Mouse (Mus musculus) frontal cortex, postnatal 14 days (tissue): ENCODE measurements at regions not wholly inside any gene's neighbourhood (a gene's known extent, or its start where the extent isn't known, plus 50 kb on each side); places are given as distances from the start of the nearest gene placed in this dataset.
A peak's percentile ranks its signal among the peaks of the same experiment; 100 is the strongest.

Experiments
- DNase-seq, 2 experiments: peaks; one replicate each; pipeline ENCODE4 v3.0.0; 2022; ENCODE audit warnings: low spot score in 2 of 2

DNA sequence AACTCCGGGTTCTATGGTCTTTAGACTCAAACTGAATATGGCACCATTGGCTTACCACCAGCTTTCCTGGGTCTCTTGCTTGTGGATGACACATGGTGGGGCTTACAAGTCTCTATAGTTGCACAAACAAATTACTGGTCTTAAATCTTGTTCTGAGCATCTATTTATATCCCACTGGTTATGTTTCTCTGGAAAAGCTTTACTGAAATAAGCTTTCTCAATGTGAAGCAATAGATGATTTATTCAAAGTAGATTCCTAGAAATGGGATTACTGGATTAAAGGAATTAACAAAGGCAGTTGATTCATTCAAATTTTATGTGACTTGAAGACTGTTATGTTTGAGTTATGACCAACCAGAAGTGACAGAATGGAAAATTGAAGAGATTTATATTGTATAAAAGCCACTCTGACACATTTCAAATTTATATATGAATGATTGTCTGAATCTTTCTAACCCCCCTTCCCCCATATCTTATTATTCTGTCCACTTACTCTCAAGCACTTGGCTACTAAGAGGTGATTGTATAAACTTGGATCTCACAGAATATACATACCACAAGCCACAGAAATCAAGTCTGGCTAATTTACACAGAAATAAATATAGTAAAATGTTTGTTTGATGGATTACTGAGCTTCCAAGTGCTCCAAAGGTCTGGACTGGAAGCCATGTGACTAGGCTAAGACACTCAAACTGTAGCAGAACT lies 113.4 kb upstream of the C1qtnf3 start:
- no peak for DNase-seq

DNA sequence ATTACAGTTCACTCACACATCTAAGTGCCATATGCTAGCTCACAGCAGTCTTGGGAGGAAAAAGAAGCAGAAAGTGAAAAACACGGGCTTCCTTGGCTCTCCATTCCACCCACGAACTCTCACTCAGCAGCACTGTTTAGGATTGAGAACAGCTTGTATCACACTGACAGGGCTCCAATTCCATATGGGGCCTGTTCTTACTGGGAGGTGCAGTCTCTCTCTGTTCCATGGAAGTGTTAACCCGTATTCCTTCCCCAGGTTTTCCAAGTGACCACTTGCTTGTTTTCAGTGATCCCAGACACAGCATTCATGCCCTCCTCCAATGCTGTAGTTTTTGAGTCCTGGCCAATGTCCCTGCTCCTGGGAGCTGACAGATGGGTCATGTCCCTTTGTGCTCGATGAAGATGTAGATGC lies 111.5 kb upstream of the C1qtnf3 start:
- DNase-seq, result peak; percentile 52 to 69

DNA sequence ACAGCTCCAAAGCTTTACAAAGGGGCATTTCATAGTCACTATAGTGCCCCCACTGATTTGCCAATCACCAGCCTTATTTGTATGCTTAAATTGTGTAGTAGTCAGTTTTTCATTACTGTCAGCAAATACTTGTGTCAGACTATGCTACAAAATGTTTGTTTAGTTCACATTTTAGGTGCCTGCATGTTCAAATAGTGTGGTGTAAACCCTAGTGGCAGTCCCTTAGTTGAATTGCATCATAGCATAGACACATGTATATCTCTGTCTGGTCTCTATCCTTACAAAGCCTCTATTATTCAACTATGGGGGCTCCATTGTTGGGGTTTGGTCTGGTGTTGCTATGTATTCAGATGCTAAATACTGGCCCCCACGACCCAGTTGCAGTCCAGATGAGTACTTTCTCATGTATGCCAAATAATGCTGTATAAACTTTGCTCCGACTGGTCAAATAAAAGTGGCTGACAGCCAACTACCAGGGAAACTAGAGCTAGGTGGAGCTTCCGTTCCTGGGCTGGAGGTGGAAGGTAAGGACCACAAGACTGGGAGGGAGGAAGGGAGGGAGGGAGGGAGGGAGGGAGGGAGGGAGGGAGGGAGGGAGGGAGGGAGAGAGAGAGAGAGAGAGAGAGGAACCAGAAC lies 109.0 kb upstream of the C1qtnf3 start:
- DNase-seq, result no peak

DNA sequence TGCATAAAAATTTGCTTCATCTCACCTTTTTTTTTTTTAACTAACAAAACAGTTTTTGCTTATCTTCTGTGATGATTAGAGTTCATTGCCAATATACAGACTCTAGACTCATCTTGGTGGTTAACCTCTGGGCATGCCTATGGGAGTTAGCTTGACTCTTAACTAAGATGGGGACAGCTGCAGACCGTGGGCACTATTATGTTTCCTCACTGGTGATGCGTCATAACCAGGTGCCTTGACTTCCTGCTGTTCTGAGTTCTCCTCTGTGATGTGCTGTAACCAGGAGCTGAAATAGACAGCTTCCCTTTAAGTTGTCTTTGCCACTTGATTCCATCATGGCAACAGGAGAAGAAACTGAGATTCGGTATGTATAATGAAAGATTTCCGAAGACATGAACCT lies 105.4 kb upstream of the C1qtnf3 start:
- DNase-seq, result no peak

DNA sequence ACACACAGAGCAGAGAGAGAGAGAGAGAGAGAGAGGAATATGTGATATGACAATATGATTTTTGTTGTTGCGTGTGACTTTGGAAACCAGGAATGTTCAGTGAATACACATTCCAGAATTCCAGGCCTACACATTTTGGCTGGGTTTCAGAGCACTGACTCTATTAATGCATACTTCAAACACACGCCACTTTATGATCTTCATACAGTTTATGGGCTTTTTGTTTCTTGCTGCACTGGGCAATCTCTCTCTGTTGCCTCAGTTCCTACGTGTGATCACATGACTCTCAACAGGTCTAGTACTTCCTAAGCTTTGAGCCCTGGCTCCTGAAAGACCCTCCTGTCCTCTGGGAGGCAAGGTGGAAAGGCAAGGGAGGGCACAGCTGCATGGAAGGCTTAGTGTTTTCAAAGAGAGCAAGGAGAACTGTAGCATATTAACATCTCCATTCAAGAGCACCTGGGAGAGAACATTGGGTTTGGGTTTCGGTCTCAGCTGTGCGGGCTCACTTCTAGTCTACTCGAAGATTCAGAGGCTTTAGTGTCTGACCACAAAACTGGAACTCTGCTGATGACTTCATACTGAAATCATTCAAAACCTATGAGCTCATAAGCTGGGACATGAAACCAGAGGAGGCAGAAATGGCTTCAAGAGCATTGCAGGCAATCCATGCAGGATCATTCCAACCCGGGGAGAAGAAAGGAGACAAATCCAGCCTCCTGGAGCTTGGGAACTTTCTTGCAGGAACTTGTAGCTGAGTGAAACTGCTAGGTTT lies 87.9 kb upstream of the C1qtnf3 start:
- no peak for DNase-seq

DNA sequence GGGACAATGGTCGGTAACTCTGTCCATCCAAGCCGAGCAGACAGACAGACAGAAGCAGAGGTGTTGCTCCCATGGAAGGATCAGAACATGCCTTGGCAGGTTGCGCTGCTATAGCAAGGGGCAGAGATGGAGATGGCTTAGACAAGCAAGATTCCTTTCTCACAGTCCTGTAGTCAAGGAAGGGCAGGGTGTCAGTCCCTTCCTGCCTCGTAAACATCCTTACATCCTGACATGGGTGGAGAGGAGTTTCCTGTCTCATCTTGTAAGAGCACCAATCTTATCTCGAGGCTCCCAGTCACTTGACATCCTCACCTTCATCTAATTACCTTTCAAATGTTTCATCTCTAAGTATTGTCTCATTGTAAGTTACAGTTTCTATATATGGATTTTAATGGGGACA lies 87.0 kb upstream of the C1qtnf3 start:
- no peak for DNase-seq

DNA sequence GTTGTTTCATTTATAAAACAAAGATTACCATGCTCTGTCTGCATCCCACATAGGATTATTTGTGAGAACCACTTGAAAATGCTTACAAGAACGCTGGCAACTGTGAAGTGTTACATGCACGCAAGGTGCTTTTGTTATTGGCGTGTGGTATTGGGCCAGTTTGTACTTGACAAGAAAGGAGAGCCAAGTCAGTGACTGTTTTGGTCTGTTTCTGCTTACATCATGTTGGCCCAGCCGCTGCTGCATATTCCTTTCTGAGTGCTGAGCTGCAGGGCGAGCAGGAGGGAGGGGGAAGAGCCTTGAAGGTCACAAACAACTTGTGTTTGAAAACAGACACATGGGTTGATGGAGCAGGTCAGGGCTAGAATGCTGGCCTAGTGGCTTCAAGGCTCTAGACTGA lies 85.3 kb upstream of the C1qtnf3 start:
- no peak for DNase-seq

DNA sequence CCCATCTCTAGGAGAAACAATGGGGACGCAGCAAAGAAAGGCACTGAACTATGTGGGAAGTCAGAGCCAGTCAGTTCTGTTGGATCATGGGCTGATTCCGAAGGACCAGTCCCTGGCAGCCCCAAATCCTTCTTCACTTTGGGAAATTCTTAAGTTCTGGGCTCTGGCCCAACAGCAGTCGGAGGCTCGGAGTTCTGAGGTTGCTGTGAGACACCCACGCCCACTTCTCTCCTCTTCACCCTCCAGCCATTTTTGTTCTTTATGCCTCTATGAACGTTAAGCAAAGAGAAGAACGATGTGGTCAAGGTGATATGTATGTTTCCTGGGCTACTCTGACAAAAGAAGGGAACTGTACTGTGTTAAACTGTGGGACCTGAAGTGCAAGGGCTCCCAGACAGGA lies 84.0 kb upstream of the C1qtnf3 start:
- no peak for DNase-seq

DNA sequence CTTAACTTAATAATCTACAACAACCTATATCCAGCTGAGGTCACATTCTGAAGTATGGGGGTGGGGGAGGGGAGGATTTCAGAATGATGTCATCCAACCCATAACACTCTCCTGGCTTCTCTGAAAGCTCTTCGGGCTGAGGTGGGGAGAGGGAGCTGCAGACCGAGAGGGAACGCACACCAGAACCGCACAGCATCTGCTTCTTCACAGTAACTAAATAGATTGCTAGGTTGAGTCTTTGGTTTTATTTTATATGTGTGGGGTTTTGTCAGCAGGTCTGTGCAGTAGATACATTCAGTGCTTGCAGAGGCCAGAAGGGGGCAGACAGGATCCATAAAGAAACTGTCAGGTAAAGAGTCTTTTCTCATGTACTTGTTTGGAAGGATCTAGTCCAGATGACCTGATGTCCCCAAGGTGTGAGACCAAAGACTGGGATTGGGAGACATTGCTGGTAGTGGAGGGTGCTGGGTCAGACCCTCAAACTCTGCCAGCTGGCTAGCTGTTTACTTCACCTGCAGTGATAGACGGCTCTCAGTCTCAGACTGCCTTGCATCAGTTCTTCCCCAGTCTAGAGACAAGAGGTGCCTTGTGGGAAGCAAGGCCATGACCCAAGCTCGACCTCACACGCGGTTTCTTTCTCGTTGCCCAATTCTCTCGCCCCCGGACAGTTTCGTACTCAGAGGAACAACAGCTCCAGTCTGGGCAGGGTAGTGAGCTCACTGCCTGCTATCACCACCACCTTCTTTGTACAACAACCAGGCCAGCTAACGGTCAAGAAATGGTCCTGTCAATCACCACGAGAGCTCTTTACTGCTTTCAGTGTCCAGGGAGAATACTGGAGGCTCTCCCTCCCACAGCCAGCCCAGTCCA lies 83.2 kb upstream of the C1qtnf3 start:
- no peak for DNase-seq

DNA sequence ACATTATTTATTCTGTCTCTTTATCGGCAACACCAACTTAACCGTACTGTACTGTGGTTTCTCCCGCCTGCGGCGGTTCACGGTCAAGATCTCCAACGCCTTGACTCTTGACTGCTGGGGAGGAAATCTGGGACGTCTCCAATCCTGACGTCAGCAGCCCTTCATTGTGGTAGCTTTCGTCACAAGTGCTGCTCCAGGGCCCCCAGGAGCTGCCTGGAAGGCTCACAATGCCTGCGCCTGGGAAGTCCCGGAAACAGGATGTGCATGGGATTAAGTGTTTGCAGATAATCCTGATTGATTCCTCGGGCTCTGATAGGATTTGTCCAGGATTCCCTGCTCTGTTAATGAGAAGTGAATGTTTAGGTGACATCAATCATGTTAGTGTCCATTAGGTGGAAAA lies 82.3 kb upstream of the C1qtnf3 start:
- no peak for DNase-seq

DNA sequence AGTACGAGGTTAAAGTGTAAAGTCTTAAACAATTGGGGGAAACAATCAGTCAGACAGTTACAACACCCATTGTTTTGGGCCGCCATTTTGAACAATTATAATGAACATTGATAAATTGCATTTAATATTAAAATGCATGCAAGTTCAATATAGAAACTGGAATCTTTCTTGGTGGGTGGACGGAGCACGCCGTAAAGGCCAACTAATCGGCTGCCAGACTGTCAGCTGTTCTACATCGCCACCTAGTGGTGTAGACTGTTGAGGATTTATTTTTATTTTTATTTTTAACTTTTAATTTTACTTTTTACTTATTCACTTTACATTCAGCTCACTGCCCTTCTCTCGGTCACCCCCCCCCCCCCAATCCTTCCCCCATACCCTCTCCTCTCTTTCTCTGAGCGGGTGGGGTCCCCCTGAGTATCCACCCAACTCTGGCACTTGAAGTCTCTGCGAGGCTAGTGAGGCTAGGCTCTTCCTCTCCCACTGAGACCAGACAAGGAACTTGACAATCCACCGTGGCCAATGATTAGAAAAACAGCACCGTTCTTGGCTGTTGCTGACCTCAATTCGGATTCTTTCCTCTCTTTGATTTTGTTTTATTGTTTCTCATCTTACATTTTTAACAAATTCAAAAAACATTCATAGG lies 79.7 kb upstream of the C1qtnf3 start:
- no peak for DNase-seq

DNA sequence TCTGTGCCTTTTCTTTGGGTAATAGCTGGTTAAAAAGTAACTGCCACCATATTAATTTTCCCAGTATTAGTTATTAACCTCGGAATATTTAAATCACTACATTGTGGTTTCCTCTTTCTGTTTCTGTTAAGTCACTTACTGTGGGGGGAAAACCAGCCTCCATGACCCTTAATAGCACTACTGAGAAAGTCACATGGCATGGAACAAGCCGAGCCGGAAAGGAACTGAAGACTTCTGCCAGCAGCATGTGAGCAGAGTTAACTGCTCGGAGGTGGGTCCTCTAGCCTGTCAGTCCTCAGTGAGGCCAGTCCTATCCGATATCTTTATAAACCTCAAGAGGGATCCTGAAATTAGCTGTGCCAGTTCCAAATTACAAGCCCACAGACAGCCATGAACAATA lies 75.8 kb upstream of the C1qtnf3 start:
- no peak for DNase-seq

DNA sequence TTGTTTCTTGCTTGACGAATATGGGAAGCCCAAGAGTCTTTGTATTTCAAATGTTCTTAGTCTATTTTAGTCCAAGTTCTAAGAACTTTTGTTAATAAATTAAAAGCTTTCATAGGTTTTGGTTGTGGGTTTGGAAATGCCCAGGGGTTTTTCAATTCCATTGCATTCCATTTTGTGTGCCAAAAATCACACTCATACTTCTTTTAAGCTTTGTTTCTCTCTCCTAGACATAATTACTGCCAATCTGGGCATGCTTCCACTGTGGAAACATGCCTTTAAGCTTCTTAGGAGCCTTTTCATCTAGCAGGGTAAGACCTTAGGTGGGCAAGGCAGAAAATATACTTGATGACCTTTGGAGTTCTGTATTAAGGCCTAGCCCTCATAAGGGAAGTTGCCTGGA lies 70.4 kb upstream of the C1qtnf3 start:
- no peak for DNase-seq

DNA sequence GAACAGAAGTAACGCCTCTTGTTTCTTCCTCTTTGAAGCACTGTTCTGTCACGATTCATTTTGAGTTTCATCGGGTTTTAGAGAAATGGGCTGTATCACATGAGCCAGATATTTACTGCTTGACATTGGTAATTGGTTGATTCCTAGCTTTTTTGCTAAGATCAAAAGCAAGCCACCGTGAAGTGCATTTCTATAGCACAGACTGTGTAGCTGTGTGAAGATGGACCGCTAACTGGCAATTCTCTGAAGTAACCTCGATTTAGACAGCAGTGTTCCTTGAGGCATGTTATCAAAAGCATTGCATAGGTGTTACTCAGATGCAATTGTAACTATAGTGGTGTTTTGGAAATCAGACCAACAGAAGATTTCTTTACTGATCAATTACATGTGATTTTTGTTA lies 64.1 kb upstream of the C1qtnf3 start:
- DNase-seq, result no peak

DNA sequence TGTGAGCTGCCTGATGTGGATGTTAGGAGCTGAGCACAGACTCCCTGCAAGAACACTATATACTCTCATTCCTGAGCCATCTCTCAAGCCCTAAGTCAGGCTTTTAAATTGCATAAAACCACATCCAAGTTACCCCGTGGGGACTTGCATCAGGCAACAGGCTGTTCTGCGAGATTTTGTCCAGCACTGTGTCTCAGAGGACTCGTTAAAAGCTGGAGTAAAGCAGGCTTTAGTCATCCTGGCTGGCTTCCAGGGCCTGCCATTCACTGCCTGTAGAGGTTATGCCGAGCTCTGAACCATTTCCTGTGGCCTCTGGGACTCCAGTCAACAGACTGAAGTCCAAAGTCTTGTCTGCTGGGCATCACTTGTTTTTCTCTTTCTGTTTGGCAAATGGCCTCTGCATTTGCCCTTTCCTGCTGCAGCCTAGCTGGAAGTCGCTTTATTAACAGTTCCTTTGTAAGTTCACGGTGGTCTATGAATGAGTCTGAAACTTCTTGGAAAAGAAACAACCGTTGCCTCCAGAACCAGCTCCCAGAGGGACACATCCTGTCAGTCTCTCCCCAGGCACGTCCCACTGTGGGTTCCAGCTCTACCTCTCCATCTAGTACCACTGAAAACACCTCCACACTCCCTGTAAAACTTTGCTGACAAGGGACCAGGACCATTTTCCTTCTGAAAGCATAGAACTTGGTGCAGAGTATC lies 61.8 kb upstream of the C1qtnf3 start:
- DNase-seq, result no peak

DNA sequence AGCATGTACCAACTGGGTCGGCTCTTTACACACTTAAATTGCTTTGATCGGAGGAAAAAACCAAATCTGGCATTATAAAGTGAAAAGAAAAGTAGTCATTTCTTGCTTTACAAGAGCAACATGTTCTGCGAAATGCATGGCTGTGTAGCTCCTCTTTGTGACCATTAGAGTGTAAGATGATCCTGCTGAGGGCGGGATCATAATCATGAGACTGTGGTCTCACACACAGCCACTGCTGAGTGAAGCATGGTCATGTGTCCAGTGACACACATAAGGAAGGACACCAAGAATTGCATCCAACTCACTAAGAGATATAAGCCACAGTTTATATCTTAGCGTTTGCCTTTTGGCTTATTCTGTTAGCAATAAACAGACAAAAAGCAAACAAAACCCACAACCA lies 53.8 kb upstream of the C1qtnf3 start:
- DNase-seq, result no peak

DNA sequence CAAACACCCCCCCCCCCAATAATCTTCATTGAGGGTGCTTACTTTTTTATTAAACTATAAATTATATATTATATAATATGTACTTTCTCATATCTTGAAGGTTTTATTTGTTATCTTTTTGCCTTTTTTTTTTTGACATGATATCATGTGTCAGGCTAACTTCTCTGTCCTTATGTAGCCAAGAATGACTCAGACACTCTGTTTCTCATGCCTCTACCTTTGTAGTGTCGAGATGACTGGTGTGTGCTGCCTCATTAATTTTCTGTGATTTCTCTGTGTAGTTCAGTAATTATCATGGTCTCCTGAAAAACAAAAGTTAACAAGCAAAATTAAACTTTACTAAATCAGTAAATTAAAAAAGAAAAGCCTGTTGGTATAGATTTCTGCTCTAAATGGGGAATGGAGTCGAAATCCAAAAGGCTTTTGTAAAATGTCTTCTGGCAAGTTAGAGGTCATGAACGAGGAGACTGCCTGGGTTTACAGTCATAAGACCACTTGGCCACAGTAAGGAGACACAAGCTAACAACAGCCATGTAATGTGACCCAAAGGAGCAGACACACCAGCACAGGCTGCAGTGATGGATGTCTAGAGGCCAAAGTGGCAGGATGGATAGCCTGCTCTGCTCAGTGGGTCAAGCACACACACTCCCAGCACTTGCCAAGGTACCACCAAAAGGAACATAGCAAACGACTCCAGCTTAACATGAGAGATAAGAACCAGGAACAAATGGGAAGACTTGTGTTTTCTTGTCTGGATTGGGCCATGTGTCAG lies 53.2 kb upstream of the C1qtnf3 start:
- DNase-seq, result no peak

DNA sequence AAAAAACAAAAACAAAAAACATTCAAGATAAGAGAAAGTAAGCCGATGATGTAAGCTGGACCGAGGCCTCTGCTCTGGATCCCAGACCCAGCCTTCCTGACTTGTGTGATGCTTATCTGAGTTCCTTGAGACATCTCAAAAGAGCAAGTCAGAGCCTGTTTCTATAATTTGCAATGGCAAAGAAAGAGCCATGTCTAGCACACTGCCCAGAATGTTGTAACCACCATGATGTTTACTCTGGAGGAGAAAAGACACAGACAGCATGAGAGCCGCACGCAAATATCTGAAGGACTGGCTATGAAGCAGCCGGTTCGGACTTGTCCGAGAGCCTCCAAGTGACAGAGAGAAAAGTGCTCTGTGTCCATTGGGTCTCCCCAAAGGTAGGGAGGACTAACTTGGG lies 52.2 kb upstream of the C1qtnf3 start:
- DNase-seq, result no peak

DNA sequence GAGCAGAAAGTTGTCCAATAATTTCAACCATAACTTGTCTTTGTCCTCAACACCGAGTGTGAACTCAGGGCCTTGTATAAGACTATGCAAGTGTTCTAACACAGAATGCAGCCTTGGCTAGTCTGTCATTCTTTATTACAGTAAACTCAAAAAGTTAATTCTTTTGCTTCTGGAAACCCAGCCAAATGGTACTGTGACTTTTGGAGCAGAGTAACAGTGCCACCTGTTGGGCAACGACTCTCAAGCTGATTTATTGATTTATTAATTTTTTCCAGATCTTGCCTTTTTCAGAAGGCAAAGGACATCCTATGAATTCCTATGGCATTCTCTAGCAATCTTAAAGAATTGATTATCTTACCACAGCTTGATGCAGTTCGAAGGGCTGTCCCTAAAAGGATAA lies 51.1 kb upstream of the C1qtnf3 start:
- DNase-seq, result no peak

DNA sequence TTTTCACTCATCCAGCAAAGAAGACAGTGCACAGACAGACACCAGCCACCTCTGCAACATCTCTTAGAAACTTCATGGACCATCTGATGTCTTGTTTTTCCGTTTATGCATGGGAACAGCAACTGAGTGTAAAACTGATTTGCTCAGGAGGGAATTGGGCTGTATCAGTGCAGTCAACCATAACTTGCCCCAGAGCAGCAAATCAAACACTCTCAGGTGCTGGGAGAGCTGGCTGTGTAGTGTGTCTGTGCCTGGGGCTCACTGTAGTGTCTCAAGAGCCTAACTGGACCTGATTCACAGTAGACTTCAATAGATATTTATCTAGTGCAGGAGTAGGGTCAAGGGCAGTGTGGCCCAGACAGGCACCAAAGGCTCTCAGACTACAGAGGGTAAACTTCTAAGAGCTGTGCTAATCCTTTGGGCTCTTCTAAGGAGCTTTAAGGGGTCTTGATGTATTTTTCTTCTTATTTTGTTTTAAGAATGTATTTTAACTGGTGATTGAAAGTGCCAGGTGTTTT lies 50.3 kb upstream of the C1qtnf3 start:
- no peak for DNase-seq
